ENCODE assay signal across 11 mouse cellular contexts in genomic region chr6:114812322-114812721, GRCm38 (mm10).
DNase-seq lines count a peak whose midpoint lies in the region; ATAC-seq and TF ChIP-seq lines count a peak whose summit lies in the region.
"Had no signal": no experiment of that assay in that cellular context is flagged by ENCODE, and none has a peak within 500 bp of the region (broad histone marks: within the 10 kb centered on the region; RNA-seq: fewer than 3 reads in every experiment).

No protein-coding gene starts in this region.

- no peak for TF ChIP-seq POLR2A in lung, adult 2 months (IDR thresholded peaks at IDR 0.05; ENCODE audit: borderline replicate concordance, extremely low read depth, low read depth, low read length)

- TF ChIP-seq CTCF in lung, adult 2 months (IDR thresholded peaks at IDR 0.05; ENCODE audit: insufficient read depth, low read length) = no peak

- peaks cover 2% of the 10 kb centered on the region; the same call in 1 of the 2 replicates for H3K4me1 ChIP-seq in lung, adult 2 months (ENCODE audit: control insufficient read depth, insufficient read depth, low read length)

- peak; percentile 64 for DNase-seq in adrenal gland, adult 2 months
- DNase-seq in adrenal gland, postnatal 25 days = no peak
- peak; percentile 39 to 67 for DNase-seq in lung, adult 18-20 months
- no peak for DNase-seq in lung, adult 2 months
- peak; percentile 98 for DNase-seq in gonadal fat pad, adult 2 months (ENCODE audit: low read depth)
- DNase-seq in lung, postnatal 4 days = peak; percentile 38 to 42
- no peak for DNase-seq in embryo, embryonic 10 days (ENCODE audit: low spot score)
- DNase-seq: thymus, postnatal 25 days had no signal

- H3K4me3 ChIP-seq in lung, adult 2 months (replicated peaks; ENCODE audit: extremely low read depth, low read depth, low read length) = no peak overlapping the region
- H3K4me3 ChIP-seq: hindbrain, embryonic 13.5 days; midbrain, embryonic 13.5 days had no signal

- ATAC-seq in megakaryocyte-erythroid progenitor cell, adult 5-6 weeks (replicated peaks; ENCODE audit: low FRiP score, low TSS enrichment, poor library complexity, severe bottlenecking) = no peak
- ATAC-seq: midbrain, embryonic 13.5 days had no signal

- 58% methylated on average over 5 of the region's 5 CpGs for WGBS in lung, adult 2 months

Comparison
In these comparisons a context has a peak if more than half of its experiments do, and no peak if none do; other contexts are left out.
1. DNase-seq: peak in adrenal gland, adult 2 months (single experiment), lung, adult 18-20 months (2 of 2), gonadal fat pad, adult 2 months (single experiment) and lung, postnatal 4 days (2 of 2); none in adrenal gland, postnatal 25 days (single experiment), lung, adult 2 months (single experiment) and embryo, embryonic 10 days (single experiment).